Mouse (Mus musculus): ENCODE measurements at regions not wholly inside any gene's neighbourhood (a gene's known extent, or its start where the extent isn't known, plus 50 kb on each side); places are given as distances from the start of the nearest gene placed in this dataset.
A peak's percentile ranks its signal among the peaks of the same experiment; 100 is the strongest.

- DNase-seq, result peak; percentile 23 to 54
These were observed 292.2 kb upstream of the Slc24a5 start for GRCm38 (mm10) chr2:124775737-124776136.

GRCm38 (mm10) chr2:124792633-124793036, 275.3 kb upstream of the Slc24a5 start:
- no peak for DNase-seq

- no peak for DNase-seq
These were observed 256.2 kb upstream of the Slc24a5 start for GRCm38 (mm10) chr2:124811709-124812108.

DNA sequence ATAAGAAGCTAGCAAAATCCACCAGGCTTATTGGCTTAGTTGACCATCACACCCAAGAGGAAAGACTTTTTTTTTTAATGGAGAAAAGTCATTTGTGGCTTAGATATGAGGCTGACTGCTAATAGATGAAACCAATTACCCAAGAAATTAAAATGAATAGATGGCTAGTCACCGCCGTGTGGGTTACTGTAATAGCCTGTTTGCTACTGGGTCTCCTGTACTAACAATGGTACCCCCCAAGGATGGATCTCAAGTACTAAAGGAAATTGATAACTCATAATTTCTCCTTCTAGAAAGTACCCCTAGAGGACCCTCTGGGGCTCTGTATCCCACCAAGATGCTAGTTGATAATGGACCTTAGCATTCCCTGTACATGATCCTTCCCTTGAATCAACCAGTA, 251.1 kb upstream of the Slc24a5 start:
- DNase-seq, result no peak

GRCm38 (mm10) chr2:124819846-124820245, 248.1 kb upstream of the Slc24a5 start:
- no peak for DNase-seq

DNA sequence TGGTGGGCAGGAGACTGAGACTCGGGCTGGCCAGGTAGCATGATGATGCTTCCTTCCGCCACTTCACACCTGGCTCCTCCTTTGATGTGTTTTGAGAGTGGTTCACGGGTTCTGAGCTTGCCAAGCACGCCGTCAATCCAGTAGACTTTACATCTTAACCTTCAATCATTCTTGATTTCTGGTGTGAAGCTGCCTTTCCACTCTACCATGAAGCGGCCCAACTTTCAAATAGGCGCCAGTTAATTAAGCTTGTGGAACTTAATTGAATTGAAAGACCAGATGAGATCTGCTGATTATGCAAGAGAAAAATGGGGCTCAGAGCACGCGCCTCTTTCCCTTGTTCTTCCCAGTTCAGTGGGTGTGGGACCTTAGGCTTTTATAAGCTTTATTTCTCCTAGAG, 247.1 kb upstream of the Slc24a5 start:
- no peak for DNase-seq

DNA sequence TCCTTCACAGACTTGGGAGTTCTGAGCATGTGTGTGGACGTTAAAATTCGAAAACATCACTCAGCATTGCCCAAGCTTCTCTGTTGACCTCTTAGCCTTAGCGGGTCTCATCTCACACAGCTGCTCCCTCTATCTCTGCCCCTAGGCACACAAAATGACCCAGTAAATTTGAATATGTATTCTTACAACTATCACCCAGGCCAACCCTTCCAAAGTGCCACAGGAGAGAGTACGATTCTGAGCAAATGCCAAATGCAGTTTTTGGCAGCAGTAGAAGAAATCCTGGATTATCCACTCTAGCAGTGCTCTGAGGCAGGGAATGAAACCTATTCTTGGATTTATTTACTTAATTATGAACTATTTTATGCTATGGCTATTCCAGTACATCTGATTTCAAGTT, 246.6 kb upstream of the Slc24a5 start:
- DNase-seq, result no peak

GRCm38 (mm10) chr2:124848812-124849211, 219.1 kb upstream of the Slc24a5 start:
- DNase-seq, result peak in 1 of 2 experiments; percentile 73

DNA sequence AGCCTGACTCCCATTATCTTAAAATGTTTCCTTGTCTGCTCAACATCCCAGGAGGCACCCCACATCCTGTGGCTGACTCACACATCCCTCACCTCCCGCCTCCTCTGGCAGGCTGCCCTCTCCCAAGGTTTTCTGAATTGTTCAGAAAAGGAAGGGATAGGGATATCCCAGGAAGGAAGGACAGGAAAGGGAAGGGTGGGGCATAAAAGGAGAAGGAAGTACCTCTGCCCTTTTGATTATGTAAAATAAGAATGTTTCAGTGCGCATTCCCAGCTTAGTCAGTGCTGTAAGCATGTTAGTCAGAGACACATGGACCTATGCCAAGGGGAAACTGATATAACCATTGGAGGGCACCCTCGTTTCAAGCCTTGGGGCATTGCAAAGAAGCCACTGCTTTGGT, 209.4 kb upstream of the Slc24a5 start:
- DNase-seq, result peak; percentile 90 to 94

GRCm38 (mm10) chr2:124888209-124888608, 179.7 kb upstream of the Slc24a5 start:
- DNase-seq, result peak; percentile 16 to 30

DNA sequence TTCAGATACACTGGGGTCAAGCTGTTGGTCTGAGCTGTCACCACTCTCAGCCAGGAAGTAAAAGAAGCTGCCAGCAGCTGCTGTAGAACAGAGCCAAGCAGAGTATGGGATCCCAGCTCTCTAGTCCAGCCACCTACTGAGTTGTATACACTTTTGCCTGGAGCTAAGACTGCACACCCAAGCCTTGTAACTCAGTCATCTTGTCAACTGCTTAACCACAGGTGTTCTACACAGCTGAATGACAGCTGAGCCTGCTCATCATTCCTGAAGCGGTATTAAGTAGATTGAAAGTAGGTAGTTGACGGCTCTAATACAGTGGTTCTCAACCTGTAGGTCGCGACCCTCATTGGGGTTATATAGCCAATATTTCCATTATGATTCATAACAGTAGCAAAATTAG, 172.9 kb upstream of the Slc24a5 start:
- no peak for DNase-seq

GRCm38 (mm10) chr2:124903556-124903955, 164.4 kb upstream of the Slc24a5 start:
- DNase-seq, result peak in 1 of 2 experiments; percentile 26

GRCm38 (mm10) chr2:124905076-124905475, 162.8 kb upstream of the Slc24a5 start:
- DNase-seq, result peak; percentile 49 to 51

DNA sequence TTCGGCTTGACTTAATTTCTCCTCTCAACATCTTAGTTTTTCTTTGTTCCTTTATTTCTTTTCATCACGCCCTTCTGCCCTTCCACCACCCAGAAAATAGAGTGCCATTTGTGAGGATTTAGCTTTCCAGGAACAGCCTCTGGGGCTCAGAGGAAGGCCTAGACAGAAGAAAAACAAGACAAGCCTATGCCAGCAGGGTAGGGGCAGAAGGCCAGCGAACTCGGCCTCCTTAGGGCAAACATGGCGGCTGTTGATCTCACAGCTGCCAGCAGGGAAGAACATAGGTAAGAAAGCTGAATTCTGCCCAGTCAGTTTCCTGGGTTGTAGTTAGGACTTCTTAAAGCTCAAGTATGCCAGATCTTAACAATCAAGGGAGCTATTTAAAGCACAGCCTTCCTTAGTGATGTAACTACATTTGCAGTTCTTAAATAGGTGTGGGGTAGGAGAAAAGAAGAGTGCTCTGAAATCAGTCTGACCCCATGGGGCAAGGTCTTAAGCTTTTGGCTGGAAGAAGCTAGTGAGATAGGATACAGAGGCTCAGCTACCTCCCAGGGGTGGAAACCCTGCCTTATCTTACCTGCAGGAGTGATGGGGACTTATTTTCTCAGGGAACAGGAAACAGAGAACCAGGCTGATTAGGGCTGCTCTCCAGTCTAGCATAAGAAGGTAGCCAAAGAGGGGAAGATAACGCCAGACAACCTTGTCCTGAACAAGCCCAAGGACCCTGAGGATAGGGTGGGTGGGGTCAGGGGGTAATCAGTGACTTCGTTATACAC, 148.8 kb upstream of the Slc24a5 start:
- DNase-seq, result no peak

DNA sequence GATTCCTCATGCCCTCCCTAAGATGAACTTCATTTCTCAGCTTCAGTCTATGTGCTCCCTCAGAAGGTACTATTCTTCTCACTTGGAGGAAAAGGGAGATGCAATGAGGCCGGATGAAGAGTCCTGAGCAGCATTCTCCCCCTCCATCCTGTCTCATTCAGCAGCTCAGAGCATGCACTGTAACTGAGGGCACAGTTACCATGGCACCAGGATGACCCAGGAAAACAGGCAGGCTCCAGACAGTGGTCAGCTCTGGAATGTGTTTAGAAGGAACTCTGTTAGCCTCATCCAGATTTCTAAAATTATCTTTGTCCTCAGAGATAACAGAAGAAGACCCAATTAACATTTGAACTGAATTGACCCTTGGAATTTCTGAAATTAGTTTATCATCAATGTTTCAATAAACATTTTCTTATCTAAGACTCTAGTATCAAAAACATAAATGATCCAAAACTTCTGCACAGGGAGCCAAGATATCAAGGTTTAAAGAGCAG, 148.1 kb upstream of the Slc24a5 start:
- no peak for DNase-seq

GRCm38 (mm10) chr2:124920265-124920664, 147.7 kb upstream of the Slc24a5 start:
- DNase-seq, result peak; percentile 61 to 71

GRCm38 (mm10) chr2:124927882-124928758, 139.8 kb upstream of the Slc24a5 start:
- peak; percentile 56 to 86 for DNase-seq

DNA sequence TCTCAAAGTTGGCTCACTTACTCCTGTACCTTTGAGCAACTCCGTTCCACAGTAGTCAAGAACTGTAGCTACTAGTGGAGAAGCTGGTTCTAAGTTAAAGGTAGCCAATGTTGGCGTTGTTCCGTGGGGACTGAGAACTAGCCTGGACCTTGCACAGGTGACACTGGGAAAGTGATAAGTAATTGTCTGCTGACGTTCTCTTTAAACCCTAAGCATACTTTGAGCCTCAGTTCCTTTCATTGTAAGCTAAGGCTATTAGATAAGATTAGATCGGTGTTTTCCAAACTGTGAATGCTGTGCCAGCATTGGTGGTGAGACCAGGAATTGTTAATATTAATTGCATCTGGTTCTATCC, 139.2 kb upstream of the Slc24a5 start:
- no peak for DNase-seq

DNA sequence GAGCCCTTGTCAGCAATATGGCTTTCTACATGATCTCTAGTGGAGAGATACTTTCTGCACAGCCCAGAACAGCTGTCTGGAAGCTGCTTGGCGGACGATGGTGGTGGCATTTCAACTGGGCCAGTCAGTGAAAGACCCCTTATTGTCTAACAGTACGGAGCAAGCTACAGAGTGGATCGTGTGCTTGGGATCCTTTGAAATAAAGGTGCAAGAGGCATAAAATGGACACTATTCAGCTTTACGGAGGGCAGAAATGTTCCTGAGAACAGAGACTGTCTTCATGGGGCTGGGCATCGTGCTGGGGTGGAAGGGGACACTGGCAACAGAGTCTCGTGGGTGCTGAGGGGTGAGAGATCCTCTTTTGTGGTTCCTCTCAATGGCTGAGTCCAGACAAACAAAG, 137.2 kb upstream of the Slc24a5 start:
- DNase-seq, result no peak

GRCm38 (mm10) chr2:124932566-124932965, 135.4 kb upstream of the Slc24a5 start:
- DNase-seq, result no peak

DNA sequence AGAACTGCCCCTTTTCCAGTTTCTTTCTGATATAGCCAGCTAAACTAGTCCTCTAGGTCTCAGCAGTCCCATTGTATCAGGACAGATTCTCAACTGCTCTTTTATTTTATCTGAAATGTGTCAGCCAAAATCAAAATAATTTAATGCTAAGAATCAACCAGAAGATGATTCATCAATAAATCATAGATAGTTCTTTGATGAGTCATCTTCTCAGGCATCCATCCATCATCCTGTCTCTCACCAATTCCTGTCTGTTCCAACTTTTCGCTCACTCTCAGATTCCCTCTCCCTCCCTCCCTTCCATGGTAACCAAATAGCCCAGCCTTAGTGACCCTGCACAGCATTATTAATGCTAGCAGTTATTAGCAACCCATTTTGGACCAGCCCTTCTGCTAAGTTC, 134.0 kb upstream of the Slc24a5 start:
- DNase-seq, result no peak

- no peak for DNase-seq
These were observed 119.6 kb upstream of the Slc24a5 start for GRCm38 (mm10) chr2:124948263-124948781.

DNA sequence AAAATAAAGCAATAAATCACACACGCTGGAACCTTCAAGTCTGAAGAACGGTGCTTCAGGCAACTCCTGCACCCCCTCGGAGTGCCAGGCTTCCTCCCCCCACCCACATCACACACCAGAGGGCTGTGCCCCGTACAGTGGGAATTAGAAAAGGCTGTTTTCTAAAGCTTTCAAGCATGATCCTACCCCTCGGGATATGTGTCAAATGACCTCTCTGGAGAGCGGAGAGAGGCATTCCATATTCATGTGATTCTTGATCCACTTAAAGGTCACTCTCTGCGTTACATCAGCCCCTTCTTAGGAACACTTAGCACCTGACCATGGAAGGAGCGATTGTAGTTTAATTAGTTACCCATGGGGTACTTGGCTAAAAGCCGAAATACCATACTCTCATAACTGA, 119.1 kb upstream of the Slc24a5 start:
- DNase-seq, result no peak
